Mouse (Mus musculus) CH12F3 (cell line): ENCODE results near the gene Gtf3a.

Source experiments
- in situ Hi-C: fragments of 300-500 bp; cut with MboI; formaldehyde crosslinking; loops from 2 replicates; pipeline ENCODE4 v1.14.3; 2020; ENCODE audit warnings: low sequenced_read_pairs

Gtf3a gene

DNA sequence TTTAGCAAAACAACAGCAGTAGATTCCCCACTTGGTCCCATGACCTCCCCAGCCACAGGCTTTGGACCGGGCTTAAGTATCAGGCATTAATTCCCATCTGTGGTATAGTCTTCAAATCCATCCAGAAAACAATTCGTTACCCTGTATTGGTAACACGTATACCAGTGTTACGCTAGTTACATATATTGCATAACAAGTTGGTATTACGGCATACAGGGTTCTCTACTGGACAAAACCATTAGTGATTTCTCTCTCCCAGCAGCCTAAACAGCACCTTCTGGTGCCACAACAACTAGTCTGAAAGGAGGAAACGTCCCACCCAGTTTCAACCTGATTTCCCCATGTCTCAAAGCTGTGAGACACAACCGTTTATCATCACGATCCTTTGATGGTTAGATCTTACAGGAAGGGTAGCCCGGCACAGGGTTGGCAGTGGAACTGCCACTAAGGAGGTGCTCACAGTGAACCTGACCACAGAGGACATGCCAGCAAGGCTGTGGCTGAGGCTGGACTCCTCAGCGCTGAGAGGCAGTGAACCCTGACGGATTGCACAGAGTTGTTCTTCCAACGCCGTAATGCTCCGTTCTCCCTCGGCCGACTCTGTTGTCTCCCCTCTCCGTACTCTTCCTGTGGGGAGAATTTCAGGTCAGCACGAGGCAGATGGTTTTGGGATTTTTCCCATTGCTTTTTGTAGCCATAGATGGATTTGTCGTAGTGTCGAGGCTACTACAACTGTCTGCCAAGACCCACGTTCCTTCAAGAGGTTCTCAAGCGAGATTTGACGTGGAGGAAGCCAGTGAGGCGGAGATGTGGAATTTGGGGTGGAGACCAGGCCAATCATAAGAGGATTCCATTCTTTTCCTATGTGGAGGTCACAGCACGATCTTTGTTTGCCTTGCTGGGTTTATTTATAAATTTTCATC lies 25.7 kb downstream of the Gtf3a start:
- in situ Hi-C loops = no loop called here

- in situ Hi-C loops = no loop called here
Measured at GRCm38 (mm10) chr5:146974781-146975123, 26.3 kb downstream of the Gtf3a start.

DNA sequence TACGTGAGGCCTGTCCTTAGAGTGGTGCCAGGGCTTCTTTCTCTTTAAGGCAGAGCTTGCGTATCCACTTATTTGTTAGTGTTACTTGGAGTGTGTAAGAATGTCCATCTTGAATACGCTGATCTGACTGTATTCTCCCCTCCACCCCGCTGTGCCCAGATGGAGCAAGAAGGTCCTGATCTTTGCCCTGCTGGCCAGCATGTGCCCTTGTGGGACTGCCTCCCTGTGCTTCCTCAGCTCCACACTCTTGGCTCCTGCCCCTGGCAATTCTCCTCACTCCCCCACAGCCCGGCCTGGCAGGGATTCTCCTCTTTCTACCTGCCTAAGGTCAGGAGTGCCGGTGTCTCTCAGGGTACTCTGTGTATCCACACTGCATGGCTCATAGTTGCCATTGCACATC lies 32.9 kb downstream of the Gtf3a start:
- in situ Hi-C loops = no loop called here

GRCm38 (mm10) chr5:146983216-146983615 lies 34.8 kb downstream of the Gtf3a start:
- in situ Hi-C loops = no loop called here

DNA sequence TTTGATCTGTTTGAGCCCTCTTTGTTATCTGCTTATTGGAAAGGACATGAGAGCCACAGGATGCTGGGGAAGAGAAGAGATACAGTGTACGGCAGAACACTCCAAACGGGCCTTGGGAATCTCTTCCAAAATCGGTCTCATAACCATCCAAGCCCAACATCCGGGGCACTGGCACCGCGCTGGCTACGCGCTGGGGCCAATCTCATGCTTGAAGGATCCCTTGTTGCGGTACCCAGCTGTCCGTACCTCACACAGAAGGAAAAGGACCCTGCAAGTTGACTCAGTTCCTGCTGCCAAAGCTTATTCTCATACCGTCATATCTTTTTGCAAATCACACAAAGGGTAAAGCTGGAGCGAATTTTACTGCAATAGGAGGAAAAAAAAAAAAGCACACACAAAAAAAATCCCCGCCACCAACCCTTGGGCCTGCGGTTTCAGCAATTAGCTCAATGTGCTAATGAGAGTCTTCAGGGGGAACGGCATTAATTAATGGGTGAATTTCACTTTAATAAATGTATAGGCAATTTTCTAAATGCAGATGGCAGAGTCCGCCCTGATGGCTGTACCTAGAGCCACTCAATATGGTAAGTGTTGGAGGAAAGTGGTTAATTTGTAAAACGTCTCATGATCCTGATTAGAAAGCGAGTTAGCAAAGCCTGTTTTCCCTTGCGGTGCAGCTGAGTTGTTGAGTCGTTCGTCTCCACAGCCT lies 37.4 kb downstream of the Gtf3a start:
- in situ Hi-C loops = no loop called here

DNA sequence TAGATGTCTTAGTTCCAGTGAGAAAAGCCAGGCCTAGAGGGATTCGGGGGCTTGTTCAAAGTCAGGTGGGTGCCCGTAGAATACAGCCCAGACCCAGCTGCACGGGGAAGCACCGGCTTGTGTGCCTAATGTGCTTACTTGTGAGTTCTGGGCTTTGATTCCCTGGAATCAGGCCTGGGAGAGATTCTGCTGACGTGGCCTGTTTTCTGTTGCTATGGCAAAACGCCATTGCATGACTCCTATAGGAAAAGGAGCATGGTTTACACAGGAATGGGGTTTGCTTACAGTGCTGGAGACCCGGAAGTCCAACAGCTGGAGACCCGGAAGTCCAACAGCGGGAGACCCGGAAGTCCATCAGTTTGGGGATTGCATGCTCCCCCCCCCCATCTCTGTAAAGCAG lies 39.1 kb downstream of the Gtf3a start:
- in situ Hi-C loops = no loop called here

DNA sequence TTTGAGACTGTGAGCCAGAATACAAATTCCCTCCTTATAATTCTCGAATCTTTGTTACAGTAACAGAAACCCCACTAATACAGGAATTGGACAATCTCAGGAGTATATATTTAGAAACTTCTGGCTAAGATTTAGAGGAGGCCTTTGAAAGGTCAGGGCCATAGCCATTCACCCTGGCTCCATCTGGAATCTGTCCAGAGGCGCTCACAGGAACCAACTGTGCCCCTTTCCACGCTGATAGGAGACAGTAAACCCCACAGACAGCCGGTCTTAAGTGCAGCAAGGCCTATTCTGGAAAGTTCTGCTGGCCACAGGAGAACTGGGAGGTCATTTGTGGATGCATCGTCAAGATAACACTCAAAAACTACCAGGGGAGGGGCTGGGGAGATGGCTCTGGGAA lies 40.6 kb downstream of the Gtf3a start:
- in situ Hi-C loops = no loop called here

DNA sequence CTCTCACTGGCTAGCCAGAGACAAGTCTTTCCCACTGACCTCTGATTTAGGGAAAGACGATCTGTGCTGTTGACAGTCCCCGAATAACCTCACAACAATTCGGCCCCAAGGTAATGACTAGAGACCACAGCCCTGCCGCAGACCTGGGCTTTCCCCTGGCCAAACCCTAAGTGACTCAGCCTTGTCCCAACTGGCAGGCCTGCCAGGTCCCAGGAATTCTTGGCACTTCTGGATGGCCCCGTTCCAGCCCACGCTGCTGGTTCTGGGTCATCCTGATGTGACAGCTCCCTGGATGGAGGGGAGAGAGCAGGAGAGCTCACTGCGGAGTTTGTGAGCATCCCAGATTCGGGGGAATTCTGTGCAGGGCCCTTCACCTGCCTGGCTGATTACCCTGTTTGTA lies 45.1 kb downstream of the Gtf3a start:
- in situ Hi-C loops = no loop called here

GRCm38 (mm10) chr5:146994973-146995372 lies 46.5 kb downstream of the Gtf3a start:
- in situ Hi-C loops = no loop called here

- in situ Hi-C loops = no loop called here
Measured at GRCm38 (mm10) chr5:146996812-146997211, 48.4 kb downstream of the Gtf3a start.

GRCm38 (mm10) chr5:146998802-146999201 lies 50.3 kb downstream of the Gtf3a start:
- in situ Hi-C loops = no loop called here

GRCm38 (mm10) chr5:147001312-147001711 lies 52.9 kb downstream of the Gtf3a start:
- in situ Hi-C loops = no loop called here

DNA sequence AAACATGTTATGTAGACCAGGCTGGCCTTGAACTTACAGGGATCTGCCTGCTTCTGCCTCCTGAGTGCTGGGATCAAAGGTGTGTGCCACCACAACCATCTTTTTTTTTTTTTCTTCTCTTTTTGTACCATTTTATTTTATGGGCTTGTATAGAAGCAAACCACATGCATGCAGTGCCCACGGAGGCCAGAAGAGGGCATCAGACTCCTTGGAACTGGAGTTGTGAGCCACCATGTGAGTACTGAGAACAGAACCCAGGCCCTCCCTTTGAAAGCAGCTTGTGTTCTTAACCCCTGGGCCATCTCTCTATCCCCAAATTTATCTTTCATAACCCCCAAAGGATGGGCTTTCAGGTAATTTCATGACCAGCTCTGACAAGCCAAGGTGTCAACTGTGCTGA lies 54.8 kb downstream of the Gtf3a start:
- in situ Hi-C loops = no loop called here
